Mouse (Mus musculus) stomach, postnatal 0 days (tissue): ENCODE measurements at regions not wholly inside any gene's neighbourhood (a gene's known extent, or its start where the extent isn't known, plus 50 kb on each side); places are given as distances from the start of the nearest gene placed in this dataset.

ENCODE experiments used
- CTCF ChIP-seq: IDR thresholded peaks from 2 replicates; pipeline ENCODE4 v1.5.1; 2016; ENCODE audit warnings: antibody characterized with exemption, low read depth, mild to moderate bottlenecking, moderate library complexity
- EP300 ChIP-seq: optimal IDR thresholded peaks from 2 replicates; pipeline ENCODE3; 2016; ENCODE audit warnings: antibody characterized with exemption

- TF ChIP-seq CTCF (no peak), EP300 (no peak)
Measured at GRCm38 (mm10) chr14:58783201-58783600, 359.5 kb downstream of the 1700129C05Rik start.
